In the genomic region with DNA sequence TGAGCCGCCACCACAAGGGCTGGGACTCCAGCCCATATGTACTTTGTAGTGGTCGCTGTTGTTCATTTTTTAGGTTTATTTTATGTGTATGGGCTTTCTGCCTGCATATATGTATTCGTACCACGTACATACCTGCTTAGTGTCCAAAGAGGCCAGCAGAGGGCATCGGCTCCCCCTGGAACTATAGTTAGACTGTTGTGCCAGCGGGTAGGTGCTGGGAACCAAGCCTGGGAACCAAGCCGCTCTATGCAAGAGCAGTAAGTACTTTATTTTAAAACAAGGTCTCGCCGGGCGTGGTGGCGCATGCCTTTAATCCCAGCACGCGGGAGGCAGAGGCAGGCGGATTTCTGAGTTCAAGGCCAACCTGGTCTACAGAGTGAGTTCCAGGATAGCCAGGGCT, we compare ENCODE assay signal across 1 mouse cellular context.
TF ChIP-seq lines count a peak whose summit lies in the region.

No protein-coding gene starts in this region.

TF ChIP-seq in CH12.LX, 34 proteins besides CTCF, POLR2A, EP300 and RAD21:
- no peak for TF ChIP-seq CHD1 (IDR thresholded peaks at IDR 0.05; ENCODE audit: low read depth, low read length)
- no peak for TF ChIP-seq ZNF384 (IDR thresholded peaks at IDR 0.05; ENCODE audit: low read depth, low read length)
- TF ChIP-seq MAX (IDR thresholded peaks at IDR 0.05; ENCODE audit: low read length), result no peak
- TF ChIP-seq SMC3 (IDR thresholded peaks at IDR 0.05; ENCODE audit: low read depth, low read length), result 0 out of 2 replicates have a peak, but pooled peaks have one; percentile 15
- TF ChIP-seq ZC3H11A (IDR thresholded peaks at IDR 0.05; ENCODE audit: low read depth, low read length), result no peak
